Mouse (Mus musculus): ENCODE results near the gene Asxl1. TPM values are rescaled to one million over a fixed set of nuclear protein-coding genes. Genes with fewer than 3 reads are reported as not detected.

Gene Asxl1
- total and polyA plus RNA-seq, 2 experiments from 2014 or later, result 12.3 to 32.6 TPM

- 82% methylated on average over 8 of the region's 8 CpGs for WGBS
- no peaks in the 10 kb centered on the region for H3K9me3 ChIP-seq (ENCODE audit: low read length)
- no peak overlapping the region for H3K4me2 ChIP-seq (ENCODE audit: low read depth)
- H3K4me3 ChIP-seq (ENCODE audit: low read depth, low read length), result no peak overlapping the region
- no peak for DNase-seq
- TF ChIP-seq CTCF (IDR thresholded peaks at IDR 0.05; ENCODE audit: low read depth), result no peak
- no peaks in the 10 kb centered on the region for H3K4me1 ChIP-seq (ENCODE audit: insufficient read depth)
- H3K27ac ChIP-seq (ENCODE audit: low read depth, low read length), result no peak overlapping the region
- ATAC-seq, result no peak
- H3K36me3 ChIP-seq (ENCODE audit: insufficient read depth), result no peaks in the 10 kb centered on the region
- no peaks in the 10 kb centered on the region for H3K27me3 ChIP-seq (ENCODE audit: insufficient read depth, low read length)
- no peak overlapping the region for H3K9ac ChIP-seq
Measured at GRCm38 (mm10) chr2:153309106-153309505, 36.5 kb upstream of the Asxl1 start.

GRCm38 (mm10) chr2:153310228-153310627, 35.4 kb upstream of the Asxl1 start:
- WGBS, result 70% methylated on average over 6 of the region's 6 CpGs
- no peak overlapping the region for H3K4me3 ChIP-seq (ENCODE audit: low read depth, low read length)
- TF ChIP-seq CTCF (IDR thresholded peaks at IDR 0.05; ENCODE audit: low read depth), result no peak
- no peaks in the 10 kb centered on the region for H3K27me3 ChIP-seq (ENCODE audit: insufficient read depth, low read length)
- H3K9me3 ChIP-seq (ENCODE audit: low read length), result no peaks in the 10 kb centered on the region
- no peak for DNase-seq
- no peak overlapping the region for H3K4me2 ChIP-seq (ENCODE audit: low read depth)
- no peak overlapping the region for H3K9ac ChIP-seq
- no peaks in the 10 kb centered on the region for H3K36me3 ChIP-seq (ENCODE audit: insufficient read depth)
- no peak overlapping the region for H3K27ac ChIP-seq (ENCODE audit: low read depth, low read length)
- no peak for ATAC-seq
- no peaks in the 10 kb centered on the region for H3K4me1 ChIP-seq (ENCODE audit: insufficient read depth)

- H3K27me3 ChIP-seq (ENCODE audit: insufficient read depth, low read length), result no peaks in the 10 kb centered on the region
- 86% methylated on average over 9 of the region's 9 CpGs for WGBS
- DNase-seq (no peak), ATAC-seq (no peak)
- H3K4me3 ChIP-seq (ENCODE audit: low read depth, low read length), result no peak overlapping the region
- H3K27ac ChIP-seq (ENCODE audit: low read depth, low read length), result no peak overlapping the region
- no peaks in the 10 kb centered on the region for H3K4me1 ChIP-seq (ENCODE audit: insufficient read depth)
- H3K4me2 ChIP-seq (ENCODE audit: low read depth), result no peak overlapping the region
- no peak overlapping the region for H3K9ac ChIP-seq
- no peaks in the 10 kb centered on the region for H3K9me3 ChIP-seq (ENCODE audit: low read length)
- H3K36me3 ChIP-seq (ENCODE audit: insufficient read depth), result peaks cover 19% of the 10 kb centered on the region
- TF ChIP-seq CTCF (IDR thresholded peaks at IDR 0.05; ENCODE audit: low read depth), result no peak
Measured at GRCm38 (mm10) chr2:153312884-153313283, 32.7 kb upstream of the Asxl1 start.

GRCm38 (mm10) chr2:153318408-153318807, 27.2 kb upstream of the Asxl1 start:
- TF ChIP-seq CTCF (IDR thresholded peaks at IDR 0.05; ENCODE audit: low read depth), result no peak
- ATAC-seq (no peak), DNase-seq (no peak)
- Histone ChIP-seq H3K9ac (no peak overlapping the region), H3K27ac (ENCODE audit: low read depth, low read length) (no peak overlapping the region), H3K27me3 (ENCODE audit: insufficient read depth, low read length) (no peaks in the 10 kb centered on the region), H3K36me3 (ENCODE audit: insufficient read depth) (peaks cover 49% of the 10 kb centered on the region), H3K9me3 (ENCODE audit: low read length) (no peaks in the 10 kb centered on the region), H3K4me3 (ENCODE audit: low read depth, low read length) (no peak overlapping the region), H3K4me2 (ENCODE audit: low read depth) (no peak overlapping the region), H3K4me1 (ENCODE audit: insufficient read depth) (no peaks in the 10 kb centered on the region)
- 93% methylated on average over 4 of the region's 4 CpGs for WGBS

GRCm38 (mm10) chr2:153319036-153319643, 26.5 kb upstream of the Asxl1 start:
- no peak for TF ChIP-seq CTCF (IDR thresholded peaks at IDR 0.05; ENCODE audit: low read depth)
- peaks cover 56% of the 10 kb centered on the region for H3K36me3 ChIP-seq (ENCODE audit: insufficient read depth)
- WGBS, result 87% methylated on average over 8 of the region's 8 CpGs

GRCm38 (mm10) chr2:153325706-153326376, 19.8 kb upstream of the Asxl1 start:
- no peak for TF ChIP-seq CTCF (IDR thresholded peaks at IDR 0.05; ENCODE audit: low read depth)
- ATAC-seq (no peak), DNase-seq (no peak)
- WGBS, result 88% methylated on average over 9 of the region's 9 CpGs
- no peaks in the 10 kb centered on the region for H3K27me3 ChIP-seq (ENCODE audit: insufficient read depth, low read length)
- no peak overlapping the region for H3K4me2 ChIP-seq (ENCODE audit: low read depth)
- no peaks in the 10 kb centered on the region for H3K9me3 ChIP-seq (ENCODE audit: low read length)
- no peak overlapping the region for H3K27ac ChIP-seq (ENCODE audit: low read depth, low read length)
- H3K4me1 ChIP-seq (ENCODE audit: insufficient read depth), result no peaks in the 10 kb centered on the region
- peaks cover 68% of the 10 kb centered on the region for H3K36me3 ChIP-seq (ENCODE audit: insufficient read depth)
- H3K9ac ChIP-seq, result no peak overlapping the region
- no peak overlapping the region for H3K4me3 ChIP-seq (ENCODE audit: low read depth, low read length)

More at GRCm38 (mm10) chr2:153319036-153319643, 26.5 kb upstream of the Asxl1 start:
- Histone ChIP-seq H3K4me3 (ENCODE audit: low read depth, low read length) (no peak overlapping the region), H3K27me3 (ENCODE audit: insufficient read depth, low read length) (no peaks in the 10 kb centered on the region), H3K9me3 (ENCODE audit: low read length) (no peaks in the 10 kb centered on the region), H3K9ac (no peak overlapping the region), H3K4me2 (ENCODE audit: low read depth) (no peak overlapping the region), H3K27ac (ENCODE audit: low read depth, low read length) (no peak overlapping the region), H3K4me1 (ENCODE audit: insufficient read depth) (no peaks in the 10 kb centered on the region)
- ATAC-seq, result no peak
- DNase-seq, result no peak

- no peak overlapping the region for H3K4me3 ChIP-seq (ENCODE audit: low read depth, low read length)
- no peak overlapping the region for H3K4me2 ChIP-seq (ENCODE audit: low read depth)
- DNase-seq (no peak), ATAC-seq (no peak)
- no peaks in the 10 kb centered on the region for H3K27me3 ChIP-seq (ENCODE audit: insufficient read depth, low read length)
- TF ChIP-seq CTCF (IDR thresholded peaks at IDR 0.05; ENCODE audit: low read depth), result no peak
- no peaks in the 10 kb centered on the region for H3K9me3 ChIP-seq (ENCODE audit: low read length)
- WGBS, result 93% methylated on average over 5 of the region's 5 CpGs
- H3K9ac ChIP-seq, result no peak overlapping the region
- H3K36me3 ChIP-seq (ENCODE audit: insufficient read depth), result peaks cover 56% of the 10 kb centered on the region
- H3K27ac ChIP-seq (ENCODE audit: low read depth, low read length), result no peak overlapping the region
- no peaks in the 10 kb centered on the region for H3K4me1 ChIP-seq (ENCODE audit: insufficient read depth)
Measured at GRCm38 (mm10) chr2:153332271-153332670, 13.4 kb upstream of the Asxl1 start.
